Mouse (Mus musculus) lung, embryonic 14.5 days (tissue): Measurements from ENCODE around the gene Slc5a2. TPM values are rescaled to one million over a fixed set of nuclear protein-coding genes. Genes with fewer than 3 reads are reported as not detected.

ENCODE experiments used
- ATAC-seq: fragments of 200-750 bp; cut with Nextera tagmentation; 2 replicates; pipeline ENCODE4 v1.8.0; 2017; ENCODE audit warnings: mild to moderate bottlenecking, moderate TSS enrichment, moderate library complexity; ENCODE audit not compliant: insufficient read depth
- DNase-seq: peaks from one replicate; pipeline ENCODE4 v3.0.0-alpha.2; 2015
- H3K27ac ChIP-seq: fragments of 300-500 bp; sonication (generic); 2 replicates; pipeline ENCODE4 v1.5.1; 2014; ENCODE audit warnings: low read depth, mild to moderate bottlenecking, moderate library complexity
- H3K27me3 ChIP-seq: fragments of 300-500 bp; sonication (generic); 2 replicates; pipeline ENCODE4 v1.6.1; 2014; ENCODE audit warnings: low read length, control low read depth; ENCODE audit not compliant: insufficient read depth
- H3K36me3 ChIP-seq: fragments of 300-500 bp; sonication (generic); 2 replicates; pipeline ENCODE4 v1.6.1; 2014; ENCODE audit warnings: control low read depth; ENCODE audit not compliant: insufficient read depth
- H3K4me1 ChIP-seq: fragments of 300-500 bp; sonication (generic); 2 replicates; pipeline ENCODE4 v1.6.1; 2014; ENCODE audit warnings: antibody characterized with exemption, control low read depth; ENCODE audit not compliant: insufficient read depth
- H3K4me2 ChIP-seq: fragments of 300-500 bp; sonication (generic); 2 replicates; pipeline ENCODE4 v1.6.1; 2014; ENCODE audit warnings: mild to moderate bottlenecking
- H3K4me3 ChIP-seq: fragments of 300-500 bp; sonication (generic); 2 replicates; pipeline ENCODE4 v1.5.1; 2014; ENCODE audit warnings: low read depth, low read length
- H3K9ac ChIP-seq: fragments of 300-500 bp; sonication (generic); 2 replicates; pipeline ENCODE4 v1.6.1; 2014
- H3K9me3 ChIP-seq: fragments of 300-500 bp; sonication (generic); 2 replicates; pipeline ENCODE4 v1.6.1; 2016; ENCODE audit warnings: low read depth, low read length, control low read depth
- CTCF ChIP-seq: IDR thresholded peaks from 2 replicates; pipeline ENCODE4 v1.5.1; 2016; ENCODE audit warnings: antibody characterized with exemption, low read depth
- WGBS: fragments of 180-500 bp; shearing (Covaris S2); extraction: QIAGEN DNeasy Blood & Tissue Kit; methylation state at CpG from one replicate; pipeline ENCODE4 v1.1.7; 2014; 5-methylcytosine and 5-hydroxymethylcytosine counted together
- polyA plus RNA-seq: library from polyadenylated mRNA; unstranded; fragments of >200 nt; fragmentation: Nextera tagmentation; extraction: Ambion mirVana; gene quantifications from 2 replicates; pipeline ENCODE4 v1.2.1, GENCODE M21; 2014

Slc5a2 gene
- polyA plus RNA-seq, 1 experiment from 2014 or later, result 0.37 TPM

GRCm38 (mm10) chr7:128282532-128283244 lies 17.2 kb downstream of the Slc5a2 start:
- Histone ChIP-seq H3K4me1 (no peaks in the 10 kb centered on the region), H3K27me3 (no peaks in the 10 kb centered on the region), H3K4me3 (no peak overlapping the region), H3K9me3 (no peaks in the 10 kb centered on the region), H3K36me3 (peaks cover 52% of the 10 kb centered on the region), H3K27ac (peak overlapping the region; percentile 42), H3K4me2 (no peak overlapping the region), H3K9ac (no peak overlapping the region)
- ATAC-seq (peak; percentile 38; the same call in 1 of the 2 replicates), DNase-seq (peak; percentile 76)
- WGBS, result 34% methylated on average over 7 of the region's 7 CpGs
- no peak for TF ChIP-seq CTCF

GRCm38 (mm10) chr7:128284047-128284446 lies 18.6 kb downstream of the Slc5a2 start:
- Histone ChIP-seq H3K36me3 (peaks cover 51% of the 10 kb centered on the region), H3K9me3 (no peaks in the 10 kb centered on the region), H3K4me3 (no peak overlapping the region), H3K27ac (no peak overlapping the region; the same call in 1 of the 2 replicates), H3K27me3 (no peaks in the 10 kb centered on the region), H3K4me2 (no peak overlapping the region), H3K9ac (no peak overlapping the region), H3K4me1 (0 out of 2 replicates have a peak, but pooled peaks cover under 1% of the 10 kb centered on the region)
- WGBS, result 47% methylated on average over 5 of the region's 5 CpGs
- no peak for TF ChIP-seq CTCF
- DNase-seq (peak; percentile 39), ATAC-seq (no peak)

- no peak overlapping the region for H3K4me3 ChIP-seq
- H3K27me3 ChIP-seq, result no peaks in the 10 kb centered on the region
- DNase-seq (no peak), ATAC-seq (no peak)
- no peaks in the 10 kb centered on the region for H3K9me3 ChIP-seq
- no peak for TF ChIP-seq CTCF
- H3K9ac ChIP-seq, result no peak overlapping the region
- H3K4me1 ChIP-seq, result 0 out of 2 replicates have a peak, but pooled peaks cover 5% of the 10 kb centered on the region
- no peak overlapping the region for H3K4me2 ChIP-seq
- peaks cover 50% of the 10 kb centered on the region for H3K36me3 ChIP-seq
- WGBS, result 87% methylated on average over 8 of the region's 8 CpGs
- H3K27ac ChIP-seq, result no peak overlapping the region
These were observed 19.6 kb downstream of the Slc5a2 start for GRCm38 (mm10) chr7:128285060-128285459.

GRCm38 (mm10) chr7:128288923-128289544 lies 23.6 kb downstream of the Slc5a2 start:
- WGBS, result 17% methylated on average over 9 of the region's 9 CpGs
- Histone ChIP-seq H3K4me3 (no peak overlapping the region), H3K27me3 (no peaks in the 10 kb centered on the region), H3K9ac (peak overlapping the region; percentile 31; the same call in 1 of the 2 replicates), H3K9me3 (no peaks in the 10 kb centered on the region), H3K36me3 (peaks cover 50% of the 10 kb centered on the region), H3K27ac (peak overlapping the region; percentile 25), H3K4me1 (0 out of 2 replicates have a peak, but pooled peaks cover 5% of the 10 kb centered on the region), H3K4me2 (peak overlapping the region; percentile 24; the same call in 1 of the 2 replicates)
- peak; percentile 62 for DNase-seq
- ATAC-seq, result peak; percentile 68
- peak; percentile 59 for TF ChIP-seq CTCF

GRCm38 (mm10) chr7:128294785-128295184 lies 29.3 kb downstream of the Slc5a2 start:
- Histone ChIP-seq H3K27ac (no peak overlapping the region), H3K4me3 (no peak overlapping the region), H3K9me3 (no peaks in the 10 kb centered on the region), H3K4me2 (no peak overlapping the region), H3K9ac (no peak overlapping the region), H3K27me3 (no peaks in the 10 kb centered on the region), H3K36me3 (peaks cover 26% of the 10 kb centered on the region), H3K4me1 (peaks cover 4% of the 10 kb centered on the region; the same call in 1 of the 2 replicates)
- no peak for DNase-seq
- no peak for ATAC-seq
- 87% methylated on average over 10 of the region's 10 CpGs for WGBS
- no peak for TF ChIP-seq CTCF

- Histone ChIP-seq H3K9me3 (no peaks in the 10 kb centered on the region), H3K4me3 (0 out of 2 replicates have a peak overlapping the region, but pooled peaks have one; percentile 93), H3K27me3 (no peaks in the 10 kb centered on the region), H3K4me1 (peaks cover 4% of the 10 kb centered on the region; the same call in 1 of the 2 replicates), H3K27ac (no peak overlapping the region), H3K9ac (no peak overlapping the region), H3K4me2 (peak overlapping the region; percentile 94), H3K36me3 (peaks cover 19% of the 10 kb centered on the region)
- no peak for TF ChIP-seq CTCF
- DNase-seq (no peak), ATAC-seq (no peak)
- 68% methylated on average over 3 of the region's 3 CpGs for WGBS
These were observed 31.1 kb downstream of the Slc5a2 start for GRCm38 (mm10) chr7:128296514-128296913.

GRCm38 (mm10) chr7:128297291-128297616 lies 31.8 kb downstream of the Slc5a2 start:
- H3K27ac ChIP-seq, result peak overlapping the region; percentile 93
- TF ChIP-seq CTCF, result no peak
- H3K4me1 ChIP-seq, result peaks cover 4% of the 10 kb centered on the region; the same call in 1 of the 2 replicates
- H3K27me3 ChIP-seq, result no peaks in the 10 kb centered on the region
- H3K9me3 ChIP-seq, result no peaks in the 10 kb centered on the region
- WGBS, result 35% methylated on average over 10 of the region's 10 CpGs
- peak overlapping the region; percentile 93 for H3K4me3 ChIP-seq
- H3K36me3 ChIP-seq, result peaks cover 19% of the 10 kb centered on the region
- peak overlapping the region; percentile 94 for H3K4me2 ChIP-seq
- peak overlapping the region; percentile 92 for H3K9ac ChIP-seq
- ATAC-seq, result 0 out of 2 replicates have a peak, but pooled peaks have one; percentile 2
- DNase-seq, result no peak
